Mouse (Mus musculus): ENCODE measurements around the gene Colec11. TPM values are rescaled to one million over a fixed set of nuclear protein-coding genes. Genes with fewer than 3 reads are reported as not detected.

Colec11 gene
- polyA plus RNA-seq, 1 experiment from 2014 or later: 4.4 TPM

Other genes with a start within 250 kb of the Colec11 start
- 0.10 TPM in 1 of 2 replicates, not detected in the other for gene Dcdc2c, start 71.0 kb downstream of the Colec11 start, polyA plus RNA-seq (2015; fragmentation: Nextera tagmentation; extraction: Ambion mirVana)
- not detected in 2 replicates for gene Allc, start 40.9 kb downstream of the Colec11 start, polyA plus RNA-seq (2015; fragmentation: Nextera tagmentation; extraction: Ambion mirVana)
- gene Rps7, start 12.6 kb upstream of the Colec11 start, polyA plus RNA-seq (2015; fragmentation: Nextera tagmentation; extraction: Ambion mirVana): 499 and 566 TPM in 2 replicates
- gene Rnaseh1, start 26.2 kb upstream of the Colec11 start, polyA plus RNA-seq (2015; fragmentation: Nextera tagmentation; extraction: Ambion mirVana): 34.7 and 39.3 TPM in 2 replicates
- gene Adi1, start 51.9 kb upstream of the Colec11 start, polyA plus RNA-seq (2015; fragmentation: Nextera tagmentation; extraction: Ambion mirVana): 97.4 and 103 TPM in 2 replicates
- 45.5 and 49.1 TPM in 2 replicates for gene Trappc12, start 127.1 kb upstream of the Colec11 start, polyA plus RNA-seq (2015; fragmentation: Nextera tagmentation; extraction: Ambion mirVana)
- gene Eipr1, start 128.4 kb upstream of the Colec11 start, polyA plus RNA-seq (2015; fragmentation: Nextera tagmentation; extraction: Ambion mirVana): 41.4 and 43.5 TPM in 2 replicates